Mouse (Mus musculus) neural tube, embryonic 11.5 days (tissue): ENCODE data around the gene Xrcc2. TPM values are rescaled to one million over a fixed set of nuclear protein-coding genes. Genes with fewer than 3 reads are reported as not detected.
A peak's percentile ranks its signal among the peaks of the same experiment; 100 is the strongest.

Experiments used
- ATAC-seq: fragments of 200-750 bp; cut with Nextera tagmentation; 2 replicates; pipeline ENCODE4 v1.8.0; 2017; ENCODE audit warnings: moderate number of reproducible peaks, mild to moderate bottlenecking, moderate TSS enrichment, moderate library complexity; ENCODE audit not compliant: insufficient read depth, low FRiP score, low TSS enrichment
- DNase-seq: peaks from one replicate; pipeline ENCODE4 v3.0.0-alpha.2; 2015; ENCODE audit warnings: low spot score
- H3K27ac ChIP-seq: fragments of 300-500 bp; sonication (generic); 2 replicates; pipeline ENCODE4 v1.5.1; 2014; ENCODE audit warnings: low read depth, mild to moderate bottlenecking, low read length
- H3K27me3 ChIP-seq: fragments of 300-500 bp; sonication (generic); 2 replicates; pipeline ENCODE4 v1.6.1; 2014; ENCODE audit warnings: mild to moderate bottlenecking, low read length, mixed read lengths; ENCODE audit not compliant: control insufficient read depth, insufficient read depth
- H3K36me3 ChIP-seq: fragments of 300-500 bp; sonication (generic); 2 replicates; pipeline ENCODE4 v1.6.1; 2014; ENCODE audit warnings: mild to moderate bottlenecking, low read length, moderate library complexity, mixed read lengths; ENCODE audit not compliant: control insufficient read depth, insufficient read depth
- H3K4me1 ChIP-seq: fragments of 300-500 bp; sonication (generic); 2 replicates; pipeline ENCODE4 v1.6.1; 2014; ENCODE audit warnings: low read length, mixed read lengths; ENCODE audit not compliant: control insufficient read depth, insufficient read depth
- H3K4me2 ChIP-seq: fragments of 300-500 bp; sonication (generic); 2 replicates; pipeline ENCODE4 v1.6.1; 2014; ENCODE audit warnings: low read depth, mild to moderate bottlenecking, moderate library complexity
- H3K4me3 ChIP-seq: fragments of 300-500 bp; sonication (generic); 2 replicates; pipeline ENCODE4 v1.5.1; 2014; ENCODE audit warnings: low read depth, low read length
- H3K9ac ChIP-seq: fragments of 300-500 bp; sonication (generic); 2 replicates; pipeline ENCODE4 v1.6.1; 2014; ENCODE audit warnings: mild to moderate bottlenecking, low read length
- H3K9me3 ChIP-seq: fragments of 300-500 bp; sonication (generic); 2 replicates; pipeline ENCODE4 v1.6.1; 2016; ENCODE audit warnings: low read length; ENCODE audit not compliant: control insufficient read depth
- WGBS: fragments of 180-500 bp; shearing (Covaris S2); extraction: QIAGEN DNeasy Blood & Tissue Kit; methylation state at CpG from one replicate; pipeline ENCODE4 v1.1.7; 2014; 5-methylcytosine and 5-hydroxymethylcytosine counted together
- polyA plus RNA-seq: library from polyadenylated mRNA; unstranded; fragments of >200 nt; fragmentation: Nextera tagmentation; extraction: Ambion mirVana; gene quantifications from 2 replicates; pipeline ENCODE4 v1.2.1, GENCODE M21; 2014

Gene Xrcc2
- polyA plus RNA-seq, 1 experiment from 2014 or later: 8.4 TPM

- DNase-seq (no peak), ATAC-seq (no peak)
- H3K27me3 ChIP-seq: no peaks in the 10 kb centered on the region
- no peaks in the 10 kb centered on the region for H3K36me3 ChIP-seq
- H3K4me1 ChIP-seq: no peaks in the 10 kb centered on the region
- no peak overlapping the region for H3K9ac ChIP-seq
- no peak overlapping the region for H3K4me3 ChIP-seq
- H3K9me3 ChIP-seq: no peaks in the 10 kb centered on the region
- WGBS: 89% methylated on average over 2 of the region's 2 CpGs
- no peak overlapping the region for H3K27ac ChIP-seq
- no peak overlapping the region for H3K4me2 ChIP-seq
Measured at GRCm38 (mm10) chr5:25663165-25663564, 42.5 kb downstream of the Xrcc2 start.

GRCm38 (mm10) chr5:25654578-25654987 is 51.0 kb downstream of the Xrcc2 start:
- Histone ChIP-seq H3K36me3 (no peaks in the 10 kb centered on the region), H3K4me3 (0 out of 2 replicates have a peak overlapping the region, but pooled peaks have one; percentile 8), H3K27ac (no peak overlapping the region), H3K4me1 (no peaks in the 10 kb centered on the region; the same call in 1 of the 2 replicates), H3K9me3 (no peaks in the 10 kb centered on the region; the same call in 1 of the 2 replicates), H3K9ac (peak overlapping the region; percentile 37), H3K27me3 (no peaks in the 10 kb centered on the region), H3K4me2 (peak overlapping the region; percentile 24)
- 7% methylated on average over 14 of the region's 14 CpGs for WGBS
- ATAC-seq (0 out of 2 replicates have a peak, but pooled peaks have one; percentile 38), DNase-seq (peak; percentile 62)

DNA sequence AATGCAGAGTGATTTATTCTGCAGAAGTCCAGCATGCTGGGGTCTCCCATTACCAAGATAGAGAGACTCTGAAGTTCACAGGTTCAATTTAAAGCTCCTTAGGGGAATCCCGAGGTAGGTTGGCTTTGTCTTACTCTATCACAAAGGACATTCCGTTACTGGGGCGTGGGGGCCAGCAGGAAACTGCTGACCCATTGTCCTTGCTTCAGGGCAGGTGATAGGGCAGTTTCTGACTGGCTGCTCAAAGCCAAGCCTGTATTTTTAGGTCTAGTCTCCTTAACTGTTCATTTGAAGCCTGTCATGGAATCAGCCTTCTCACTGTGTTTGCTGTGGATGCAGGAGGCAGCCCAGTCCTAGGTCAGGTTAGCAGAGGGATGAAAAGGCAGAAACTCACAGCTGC is 52.2 kb downstream of the Xrcc2 start:
- no peak for DNase-seq
- H3K9ac ChIP-seq: no peak overlapping the region
- 43% methylated on average over 3 of the region's 3 CpGs for WGBS
- H3K4me3 ChIP-seq: no peak overlapping the region
- H3K27me3 ChIP-seq: no peaks in the 10 kb centered on the region
- H3K27ac ChIP-seq: no peak overlapping the region
- no peak for ATAC-seq
- H3K4me1 ChIP-seq: no peaks in the 10 kb centered on the region; the same call in 1 of the 2 replicates
- no peaks in the 10 kb centered on the region for H3K36me3 ChIP-seq
- no peaks in the 10 kb centered on the region; the same call in 1 of the 2 replicates for H3K9me3 ChIP-seq
- no peak overlapping the region for H3K4me2 ChIP-seq

GRCm38 (mm10) chr5:25652435-25652834 is 53.2 kb downstream of the Xrcc2 start:
- Histone ChIP-seq H3K27me3 (no peaks in the 10 kb centered on the region), H3K36me3 (no peaks in the 10 kb centered on the region), H3K9ac (no peak overlapping the region), H3K4me1 (no peaks in the 10 kb centered on the region; the same call in 1 of the 2 replicates), H3K9me3 (no peaks in the 10 kb centered on the region; the same call in 1 of the 2 replicates), H3K4me2 (no peak overlapping the region), H3K4me3 (no peak overlapping the region), H3K27ac (no peak overlapping the region)
- 90% methylated on average over 7 of the region's 7 CpGs for WGBS
- no peak for ATAC-seq
- DNase-seq: no peak

DNA sequence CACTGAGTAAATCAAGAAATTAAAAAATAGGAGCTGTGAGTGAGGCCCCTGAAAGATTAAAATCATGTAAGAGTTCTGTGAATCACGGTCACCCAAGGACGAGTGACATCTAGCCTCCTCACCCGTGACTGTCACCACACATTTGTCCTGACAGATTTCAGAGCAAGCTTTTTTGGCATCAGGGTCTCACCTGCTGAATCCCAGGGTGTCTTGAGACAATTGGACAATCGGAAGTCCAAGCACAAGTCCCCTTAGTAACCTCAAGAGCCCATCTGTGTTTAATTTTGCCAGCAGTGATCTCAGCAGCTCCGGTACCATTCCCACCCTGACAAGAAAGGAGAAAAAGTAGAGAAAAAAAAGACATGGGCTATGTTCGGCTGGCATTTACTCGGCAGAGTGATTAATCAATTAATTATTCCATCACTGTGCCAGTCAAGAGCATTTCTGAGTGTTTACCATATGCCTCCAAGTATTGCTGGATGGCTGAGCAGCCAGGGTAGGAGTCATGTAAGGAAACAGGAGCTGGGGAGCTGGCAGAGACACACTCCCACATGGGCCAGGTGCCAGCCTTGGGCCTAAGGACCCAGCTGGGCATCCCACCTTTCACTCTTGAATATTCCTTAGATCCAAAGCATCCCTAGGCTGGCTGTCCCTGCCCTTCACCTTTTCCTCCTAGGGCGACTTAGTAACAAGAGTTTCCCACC is 59.8 kb downstream of the Xrcc2 start:
- Histone ChIP-seq H3K27ac (no peak overlapping the region), H3K9me3 (no peaks in the 10 kb centered on the region), H3K4me1 (no peaks in the 10 kb centered on the region), H3K4me3 (no peak overlapping the region), H3K9ac (no peak overlapping the region), H3K36me3 (no peaks in the 10 kb centered on the region), H3K27me3 (no peaks in the 10 kb centered on the region), H3K4me2 (no peak overlapping the region)
- DNase-seq: no peak
- 87% methylated on average over 8 of the region's 8 CpGs for WGBS
- ATAC-seq: no peak

DNA sequence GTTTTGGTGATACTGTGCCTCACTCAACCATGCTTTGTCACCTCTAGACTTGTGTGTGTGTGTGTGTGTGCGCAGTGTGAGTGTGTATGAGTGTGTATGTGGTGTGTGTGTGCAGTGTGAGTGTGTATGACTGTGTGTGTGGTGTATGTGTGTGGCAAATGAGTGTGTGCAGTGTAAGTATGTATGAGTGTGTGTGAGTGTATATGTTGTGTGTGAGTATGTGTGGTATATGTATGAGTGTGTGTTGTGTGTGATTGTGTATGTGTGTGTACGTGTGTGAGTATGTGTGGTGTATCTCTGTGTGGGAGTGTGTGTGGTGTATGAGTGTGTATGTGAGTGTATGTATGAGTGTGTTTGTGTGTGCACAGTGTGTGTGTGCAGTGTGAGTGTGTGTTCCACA is 61.1 kb downstream of the Xrcc2 start:
- Histone ChIP-seq H3K4me2 (no peak overlapping the region), H3K9ac (no peak overlapping the region), H3K4me3 (no peak overlapping the region), H3K9me3 (no peaks in the 10 kb centered on the region), H3K27ac (no peak overlapping the region), H3K4me1 (no peaks in the 10 kb centered on the region), H3K36me3 (no peaks in the 10 kb centered on the region), H3K27me3 (no peaks in the 10 kb centered on the region)
- no peak for DNase-seq
- ATAC-seq: no peak
- 87% methylated on average over 2 of the region's 2 CpGs for WGBS

DNA sequence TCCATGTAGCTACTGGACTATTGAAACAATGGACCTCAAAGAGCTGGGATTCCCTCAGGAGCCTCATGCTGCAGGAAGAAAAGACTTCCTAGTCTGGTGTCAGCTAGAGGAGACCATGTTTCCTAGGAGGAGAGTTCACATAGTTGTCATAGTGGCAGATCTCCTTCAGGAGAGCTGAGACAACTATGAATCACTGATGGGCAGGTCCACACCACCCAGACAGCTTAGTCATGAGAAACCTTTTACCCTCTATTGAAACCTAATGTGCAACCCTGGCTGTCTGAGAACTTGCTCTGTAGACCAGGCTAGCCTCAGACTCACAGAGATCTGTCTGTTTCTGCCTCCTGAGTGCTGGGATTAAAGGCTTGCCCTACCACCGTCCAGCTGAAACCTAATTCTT is 62.9 kb downstream of the Xrcc2 start:
- DNase-seq (no peak), ATAC-seq (no peak)
- no peaks in the 10 kb centered on the region for H3K27me3 ChIP-seq
- H3K9me3 ChIP-seq: no peaks in the 10 kb centered on the region
- no peak overlapping the region for H3K4me3 ChIP-seq
- no peak overlapping the region; the same call in 1 of the 2 replicates for H3K9ac ChIP-seq
- no peaks in the 10 kb centered on the region for H3K4me1 ChIP-seq
- no peaks in the 10 kb centered on the region for H3K36me3 ChIP-seq
- no peak overlapping the region for H3K4me2 ChIP-seq
- WGBS: 84% methylated on average over 1 of the region's 1 CpGs
- no peak overlapping the region for H3K27ac ChIP-seq
